Mouse (Mus musculus) neutrophil, adult 5-6 weeks (primary cell): ENCODE results near the gene Rhoa. TPM values are rescaled to one million over a fixed set of nuclear protein-coding genes. Genes with fewer than 3 reads are reported as not detected.
"Not testable (repeated sequence)": the region's sequence is repeated elsewhere in the genome, so short reads cannot be mapped to it uniquely, and the experiment has no call there.

Experiments
- ATAC-seq: fragments of 151-379, 151-347 bp; 2 replicates; pipeline ENCODE4 v1.8.0; 2017; ENCODE audit warnings: mild to moderate bottlenecking, moderate TSS enrichment; ENCODE audit not compliant: insufficient number of reproducible peaks, poor library complexity, low FRiP score, severe bottlenecking; ENCODE audit errors: extremely low read depth
- total RNA-seq: library from RNA; stranded (forward); fragments of 200-1000 nt; gene quantifications from 2 replicates; pipeline ENCODE4 v1.2.3, GENCODE M21; 2017

The Rhoa gene
- total RNA-seq, 1 experiment from 2014 or later = 547 TPM

DNA sequence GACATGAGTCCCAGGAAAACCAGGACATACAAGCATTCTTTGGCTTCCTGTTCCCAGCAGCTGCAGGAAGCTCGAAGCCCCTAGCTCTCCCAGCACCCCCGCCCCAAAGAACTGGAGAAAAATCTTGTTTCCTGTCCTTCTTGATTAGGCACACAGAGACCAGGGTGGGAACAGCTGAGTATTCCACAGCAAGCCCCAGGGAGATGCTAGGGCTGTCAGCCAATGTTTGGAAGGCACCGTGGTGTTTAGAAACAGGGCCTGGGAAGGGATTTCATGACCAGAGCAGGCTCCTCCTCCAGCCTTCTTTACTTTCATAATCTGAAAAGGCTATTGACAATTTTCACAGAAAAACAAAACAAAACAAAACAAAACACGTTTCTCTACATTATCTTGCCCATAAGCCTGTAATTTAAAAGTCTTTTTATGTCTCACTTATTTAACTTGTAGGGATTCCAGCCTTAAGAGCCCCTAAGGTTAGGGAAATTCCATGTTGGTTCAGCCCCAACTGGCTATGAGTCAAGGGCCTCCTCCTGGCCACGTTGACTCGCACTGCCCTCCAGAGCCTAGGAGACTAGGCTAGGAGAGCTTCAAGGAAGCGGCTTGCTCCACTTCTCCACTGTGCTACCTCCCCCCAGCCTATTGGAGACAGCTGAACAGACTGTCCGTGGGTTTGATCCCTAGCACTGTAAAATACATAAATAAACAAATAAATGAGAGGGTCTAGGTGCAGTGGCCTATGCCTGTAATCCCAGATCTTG, 25.7 kb upstream of the Rhoa start:
- no peak for ATAC-seq

DNA sequence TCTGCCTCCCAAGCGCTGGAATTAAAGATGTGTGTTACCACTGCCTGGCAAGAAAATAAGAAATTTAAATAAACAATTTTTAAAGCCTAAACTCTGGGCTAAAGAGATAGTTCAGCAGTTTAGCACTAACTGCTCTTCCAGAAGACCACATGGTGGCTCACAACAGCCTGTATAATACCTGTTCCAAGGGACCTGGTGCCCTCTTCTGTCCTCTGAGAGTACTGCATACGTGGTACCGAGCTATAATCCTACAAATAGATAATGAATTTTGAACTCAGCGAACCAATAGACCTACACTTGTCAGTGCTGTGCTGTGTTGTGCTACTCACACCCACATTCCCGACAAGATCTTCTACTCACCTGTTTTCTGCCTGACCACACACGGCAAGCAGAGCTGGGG, 21.5 kb upstream of the Rhoa start:
- peak; percentile 100 for ATAC-seq

DNA sequence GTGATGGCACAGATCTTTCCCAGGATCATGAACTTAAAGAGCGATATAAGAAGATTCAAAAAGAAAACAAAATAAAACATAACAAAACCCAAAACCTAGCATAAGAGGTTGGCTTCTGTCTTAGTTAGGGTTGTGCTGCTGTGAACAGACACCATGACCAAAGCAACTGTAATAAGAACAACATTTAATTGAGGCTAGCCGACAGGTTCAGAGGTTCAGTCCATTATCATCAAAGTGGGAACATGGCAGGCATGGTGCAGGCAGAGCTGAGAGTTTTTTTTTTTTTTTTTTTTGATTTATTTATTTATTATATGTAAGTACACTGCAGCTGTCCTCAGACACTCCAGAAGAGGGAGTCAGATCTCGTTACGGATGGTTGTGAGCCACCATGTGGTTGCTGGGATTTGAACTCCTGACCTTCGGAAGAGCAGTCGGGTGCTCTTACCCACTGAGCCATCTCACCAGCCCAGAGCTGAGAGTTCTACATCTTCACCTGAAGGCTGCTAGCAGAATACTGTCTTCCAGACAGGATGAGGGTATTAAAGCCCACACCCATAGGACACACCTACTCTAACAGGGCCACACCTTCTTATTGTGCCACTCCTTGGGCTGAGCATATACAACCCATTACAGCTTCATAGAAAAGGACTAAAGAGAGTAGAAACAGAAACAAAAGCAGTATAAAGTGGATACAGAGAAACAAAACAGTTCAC, 18.2 kb upstream of the Rhoa start:
- ATAC-seq = not testable (repeated sequence)

DNA sequence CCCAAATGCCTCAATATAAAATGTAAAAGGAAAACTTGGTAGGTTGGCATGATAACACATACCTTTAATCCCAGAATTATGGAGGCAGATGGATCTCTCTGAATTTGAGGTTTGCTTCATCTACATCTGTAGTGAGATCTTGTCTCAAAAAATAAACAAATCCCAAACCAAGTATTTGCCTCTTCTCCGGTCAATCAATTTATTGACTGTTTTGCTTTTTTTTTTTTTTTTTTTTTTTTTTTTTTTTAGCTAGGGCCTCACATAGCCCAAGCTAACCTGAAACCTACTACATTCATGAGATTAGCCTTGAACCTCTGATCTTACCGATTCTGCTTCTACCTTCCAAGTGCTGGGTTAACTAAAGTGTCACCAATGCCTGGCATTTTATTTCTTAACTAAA, 16.6 kb upstream of the Rhoa start:
- ATAC-seq = no peak

DNA sequence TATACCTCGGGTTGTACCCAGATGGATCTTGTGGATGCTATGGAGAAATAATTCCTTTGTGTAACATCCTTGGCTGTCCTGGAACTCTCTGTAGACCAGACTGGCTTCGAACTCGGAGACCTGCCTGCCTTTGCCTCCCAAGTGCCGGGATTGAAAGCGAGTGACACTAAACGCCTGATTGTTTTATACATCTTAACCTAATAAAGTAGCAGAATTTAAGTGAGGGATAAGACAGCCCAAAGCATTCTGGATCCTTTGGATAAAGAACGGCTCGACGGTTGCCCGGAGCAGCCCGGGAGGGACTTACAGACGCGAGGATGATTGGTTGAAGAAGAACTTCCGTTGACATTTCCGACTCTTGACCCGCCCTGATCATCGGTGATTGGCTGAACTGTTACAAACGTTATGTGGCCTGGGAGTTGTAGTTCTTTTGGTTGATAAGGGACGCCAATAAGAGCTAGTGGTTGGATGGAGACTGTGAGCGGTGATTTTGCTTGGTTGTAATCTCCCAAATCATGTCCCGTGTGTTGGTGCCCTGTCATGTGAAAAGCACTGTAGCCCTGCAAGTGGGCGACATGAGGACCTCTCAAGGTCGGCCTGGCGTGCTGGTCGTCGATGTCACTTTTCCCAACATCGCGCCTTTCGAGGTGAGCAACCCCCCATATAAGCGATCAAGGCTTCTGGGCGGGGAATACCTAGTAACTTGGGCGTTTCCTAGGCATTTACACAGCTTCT, 15.7 kb upstream of the Rhoa start, which contains the start of gene Nicn1:
TSS of gene Nicn1 (plus strand) at position 414 of the 735 bp plus-strand sequence.
- peak; percentile 100 for ATAC-seq

DNA sequence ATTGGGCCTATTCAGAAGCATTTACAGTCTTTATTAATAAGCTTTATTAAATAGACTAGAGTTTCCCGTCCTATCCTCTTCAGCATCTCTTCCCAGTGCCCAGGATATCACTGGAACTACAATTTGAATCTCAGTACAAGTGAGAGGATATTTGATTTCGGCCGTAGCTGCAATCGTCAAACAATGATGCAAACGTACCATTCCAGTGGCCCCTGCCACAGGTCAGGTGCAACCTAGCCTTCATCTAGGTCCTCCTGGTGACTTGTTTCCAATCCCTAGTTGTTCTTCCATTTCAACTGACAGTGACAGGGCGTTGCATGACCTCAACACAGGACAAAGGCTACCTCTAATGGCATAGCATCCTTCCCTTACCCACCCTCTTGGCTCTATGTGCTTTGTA, 15.2 kb upstream of the Rhoa start:
- ATAC-seq = no peak

DNA sequence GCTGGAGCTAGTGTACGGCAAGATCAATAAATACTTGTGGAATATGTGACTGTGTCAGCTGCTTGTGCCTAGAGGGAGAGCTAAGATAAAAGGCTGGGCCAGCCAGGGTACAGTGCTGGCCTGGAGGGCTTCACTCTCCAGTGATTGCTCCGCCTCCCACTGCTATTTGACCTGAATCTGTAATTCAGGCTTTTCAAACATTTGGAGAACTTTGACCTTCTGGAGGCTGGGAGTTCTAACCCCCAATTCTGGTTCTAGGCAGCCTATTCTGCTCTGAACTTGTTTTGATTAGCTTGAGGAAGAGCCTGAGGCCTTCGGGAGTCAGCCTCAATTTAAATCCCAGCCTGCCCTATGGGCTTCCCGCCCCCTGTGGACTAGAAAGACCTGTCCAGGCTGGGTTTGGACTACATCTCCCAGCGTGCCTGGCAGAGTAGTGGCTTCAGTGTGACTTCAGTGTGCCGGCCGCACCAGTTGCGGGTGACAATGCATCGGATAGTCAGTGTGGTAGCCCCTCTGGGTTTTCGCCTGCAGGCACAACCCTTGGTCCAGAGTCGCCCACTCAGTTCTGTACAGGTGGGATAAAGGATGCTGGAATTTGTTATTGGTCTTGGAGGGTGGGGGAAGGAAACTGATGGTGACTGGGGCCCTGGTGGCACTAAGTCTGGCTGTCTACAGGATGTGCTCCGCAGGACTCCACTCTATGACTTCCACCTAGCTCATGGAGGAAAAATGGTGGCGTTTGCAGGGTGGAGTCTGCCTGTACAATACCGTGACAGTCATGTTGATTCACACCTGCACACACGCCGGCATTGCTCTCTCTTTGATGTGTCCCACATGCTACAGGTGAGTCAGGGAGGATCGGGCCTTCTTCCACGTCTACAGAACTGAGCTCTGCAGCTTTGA, 9.2 kb upstream of the Rhoa start, which contains the start of gene Amt:
TSS of gene Amt (plus strand) at position 401 of the 903 bp plus-strand sequence.
- ATAC-seq = no peak

DNA sequence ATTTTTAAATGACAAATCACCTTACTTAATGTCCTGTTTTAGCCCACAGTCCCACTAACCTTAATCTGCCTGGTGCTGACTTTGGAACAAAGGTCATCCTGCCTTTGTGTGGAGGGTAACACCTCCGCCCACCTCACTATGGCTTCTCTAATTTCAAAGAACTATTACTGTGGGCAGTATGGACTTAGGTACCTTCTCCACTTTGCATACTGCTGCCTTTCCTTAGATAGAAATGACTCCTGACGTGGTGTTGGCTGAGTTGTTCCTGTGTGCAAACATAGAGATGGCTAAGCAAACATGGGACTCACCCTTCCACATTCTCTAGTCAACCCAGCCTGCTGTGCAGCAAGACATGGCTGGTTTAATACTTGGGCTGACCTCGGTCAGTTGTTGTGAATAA, 4.1 kb upstream of the Rhoa start:
- no peak for ATAC-seq

DNA sequence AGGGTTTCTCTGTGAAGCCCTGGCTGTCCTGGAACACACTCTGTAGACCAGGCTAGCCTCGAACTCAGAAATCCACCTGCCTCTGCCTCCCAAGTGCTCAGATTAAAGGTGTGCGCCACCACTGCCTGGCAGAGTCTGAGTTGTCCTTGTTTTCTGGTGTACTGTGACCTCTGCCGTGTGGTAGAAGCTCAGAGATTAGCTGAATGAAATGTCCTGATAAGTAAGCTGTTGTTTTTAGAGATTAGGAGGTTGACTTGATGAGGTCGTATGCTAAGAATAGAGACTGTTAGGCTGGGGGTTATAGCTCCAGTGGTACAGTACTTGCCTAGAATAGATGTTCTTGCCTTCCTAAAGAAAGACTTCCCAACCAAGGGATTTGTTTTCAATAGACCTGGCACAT, 1.2 kb upstream of the Rhoa start:
- ATAC-seq = no peak

DNA sequence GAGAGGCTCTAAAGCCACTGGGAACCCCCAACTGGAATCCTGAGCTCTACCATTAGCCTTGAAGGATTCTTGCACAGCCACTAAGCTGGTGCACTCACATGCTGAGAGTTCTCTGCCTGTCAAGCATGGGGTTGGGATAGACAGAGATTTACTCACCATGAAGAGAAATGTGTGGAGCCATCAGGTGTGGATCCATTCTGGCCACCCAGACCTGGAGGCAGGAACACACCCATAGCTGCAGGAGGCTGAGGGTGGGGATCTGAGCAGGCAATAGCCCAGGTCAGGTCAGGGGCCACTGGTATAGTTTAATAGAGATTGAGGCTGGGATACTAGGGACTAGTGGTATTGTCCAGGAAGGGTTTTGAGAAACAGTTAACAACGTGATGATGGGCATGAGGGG, 759 bp upstream of the Rhoa start:
- no peak for ATAC-seq

DNA sequence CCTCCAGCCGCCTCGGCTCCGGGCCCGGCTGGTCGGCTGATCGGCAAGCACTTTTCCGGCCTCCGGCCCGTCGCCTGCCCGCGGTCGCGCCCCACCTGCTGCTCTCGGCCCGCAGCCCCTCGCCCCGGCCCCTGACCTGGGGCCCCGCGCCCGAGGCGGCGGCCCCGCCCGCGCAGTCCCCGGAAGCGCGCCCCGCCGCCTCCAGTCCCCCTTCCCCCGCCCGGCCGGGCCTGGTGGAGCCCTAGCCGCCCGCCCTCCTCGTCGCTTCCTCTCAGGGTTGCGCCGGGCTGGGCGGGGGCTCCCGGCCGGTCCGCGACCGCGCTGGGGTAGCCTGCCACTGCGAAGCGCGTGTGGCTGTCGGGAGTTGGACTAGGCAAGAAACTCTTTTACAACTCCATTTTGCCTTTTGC, 647 bp downstream of the Rhoa start:
- peak; percentile 37 for ATAC-seq

DNA sequence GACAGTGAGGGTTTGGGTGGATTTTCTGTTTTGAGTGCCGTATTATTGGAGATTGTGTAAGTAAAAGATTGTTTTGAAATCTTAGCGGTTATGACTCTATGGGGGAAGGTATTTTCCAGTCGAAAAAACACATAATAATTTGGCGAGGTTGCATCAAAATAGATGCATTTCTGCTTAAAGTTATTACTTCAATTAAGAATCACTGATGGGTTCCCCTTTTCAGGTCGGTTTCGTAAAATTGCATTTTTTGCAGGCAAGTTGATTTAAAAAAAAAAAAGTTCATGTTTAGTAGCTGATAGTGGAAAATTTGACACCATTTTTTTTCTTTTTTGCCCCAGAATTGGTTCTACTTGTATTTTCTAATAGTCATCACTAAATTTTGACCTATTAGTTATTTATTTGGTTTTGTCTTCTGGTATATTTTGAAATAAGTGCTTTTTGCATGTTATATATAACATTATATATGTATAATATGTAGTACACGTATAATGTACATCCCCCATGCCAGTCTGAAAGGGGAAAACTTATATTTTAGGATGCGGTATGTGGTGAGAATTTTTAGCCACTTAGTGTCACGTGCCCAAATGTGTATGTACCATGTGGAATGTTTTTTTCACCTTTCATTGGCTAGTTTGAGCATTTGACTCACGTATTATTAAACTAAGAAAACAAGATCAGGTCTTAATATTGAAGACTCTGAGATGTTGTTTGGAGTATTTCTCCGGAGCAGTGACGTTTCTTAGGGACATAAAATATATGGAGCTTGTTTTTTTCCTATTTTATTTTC, 1.3 kb downstream of the Rhoa start:
- no peak for ATAC-seq

DNA sequence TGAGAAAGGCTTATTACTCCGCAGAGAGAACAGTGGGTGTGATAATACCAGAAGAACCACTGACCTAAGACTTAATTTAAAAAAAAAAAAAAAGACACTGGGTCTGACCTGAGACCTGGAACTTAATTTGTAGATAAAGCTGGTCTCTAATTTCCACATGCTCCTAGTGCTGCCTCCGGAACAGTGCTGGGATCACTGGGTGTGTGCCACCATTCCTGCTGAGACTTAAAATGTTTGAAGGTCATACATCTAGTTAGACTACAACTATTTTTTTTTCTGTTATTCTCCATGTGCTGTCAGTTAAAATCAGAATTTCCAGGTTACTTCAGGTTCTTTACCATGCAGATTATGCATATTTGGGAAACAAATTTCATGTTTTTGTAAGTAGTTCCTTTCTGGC, 2.2 kb downstream of the Rhoa start:
- ATAC-seq = no peak

DNA sequence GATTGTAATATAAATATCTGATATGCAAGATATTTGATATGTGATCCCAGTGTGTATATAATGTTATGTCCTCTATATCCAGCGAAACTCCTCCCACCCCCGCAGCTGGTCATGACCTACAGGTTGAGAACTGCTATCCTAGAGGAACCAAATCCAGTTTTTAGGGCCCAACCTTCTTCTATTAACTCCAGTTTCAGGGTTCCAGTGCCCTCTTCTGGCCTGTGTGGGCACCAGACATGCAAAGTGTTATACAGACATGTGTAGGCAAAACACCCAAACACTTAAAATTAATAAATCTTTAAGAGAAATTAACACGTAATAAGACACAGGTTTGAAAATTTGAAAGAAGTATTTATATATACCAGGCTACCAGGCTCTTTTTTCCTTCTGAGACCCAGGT, 11.6 kb downstream of the Rhoa start:
- no peak for ATAC-seq

DNA sequence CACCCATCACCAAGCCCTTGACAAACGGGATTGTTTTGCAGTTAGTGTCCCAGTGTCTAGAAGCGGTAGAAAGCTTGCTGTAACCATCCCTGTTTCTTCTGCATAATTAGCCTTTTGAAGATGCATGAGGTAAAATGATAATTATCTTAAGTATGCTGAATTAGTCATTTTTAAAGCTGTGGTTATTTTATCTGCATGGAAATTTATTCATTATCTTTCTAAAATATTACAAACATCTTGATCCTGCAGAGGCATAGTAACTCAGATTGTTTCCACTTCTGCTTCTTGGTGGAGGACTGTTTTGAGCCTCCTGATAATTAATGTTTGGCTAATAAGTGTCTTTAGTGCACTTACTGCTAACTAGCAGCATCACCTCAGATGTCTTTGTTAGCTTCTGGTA, 12.5 kb downstream of the Rhoa start:
- ATAC-seq = no peak

DNA sequence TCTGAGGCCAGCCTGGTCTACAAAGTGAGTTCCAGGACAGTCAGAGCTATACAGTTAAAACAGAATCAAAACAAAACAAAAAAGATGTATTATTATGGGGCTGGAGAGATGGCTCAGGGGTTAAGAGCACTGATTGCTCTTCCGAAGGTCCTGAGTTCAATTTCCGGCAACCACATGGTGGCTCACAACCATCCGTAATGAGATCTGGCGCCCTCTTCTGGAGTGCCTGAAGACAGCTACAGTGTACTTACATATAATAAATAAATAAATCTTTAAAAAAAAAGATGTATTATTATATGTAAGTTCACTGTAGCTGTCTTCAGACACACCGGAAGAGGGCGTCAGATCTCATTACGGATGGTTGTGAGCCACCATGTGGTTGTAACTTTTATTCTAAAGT, 16.1 kb downstream of the Rhoa start:
- not testable (repeated sequence) for ATAC-seq

DNA sequence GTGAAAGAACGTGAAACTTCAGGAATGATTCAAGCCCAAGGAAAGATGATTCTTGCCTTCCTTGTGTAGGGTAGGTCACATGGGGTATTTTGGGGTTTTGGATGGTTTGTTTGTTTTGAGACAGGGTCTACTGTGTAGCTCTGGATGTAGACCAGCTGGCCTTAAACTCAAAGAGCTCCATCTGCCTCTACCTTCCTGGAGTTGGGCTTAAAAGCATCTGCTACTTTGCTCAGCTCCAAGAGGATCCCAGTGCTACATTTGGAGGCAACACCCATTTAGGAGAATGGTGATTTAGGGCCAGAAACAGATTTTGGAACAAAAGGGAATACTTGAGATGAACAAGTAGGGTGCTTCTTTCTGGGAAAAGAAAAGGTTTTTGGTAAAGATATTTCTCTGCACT, 18.9 kb downstream of the Rhoa start:
- no peak for ATAC-seq

DNA sequence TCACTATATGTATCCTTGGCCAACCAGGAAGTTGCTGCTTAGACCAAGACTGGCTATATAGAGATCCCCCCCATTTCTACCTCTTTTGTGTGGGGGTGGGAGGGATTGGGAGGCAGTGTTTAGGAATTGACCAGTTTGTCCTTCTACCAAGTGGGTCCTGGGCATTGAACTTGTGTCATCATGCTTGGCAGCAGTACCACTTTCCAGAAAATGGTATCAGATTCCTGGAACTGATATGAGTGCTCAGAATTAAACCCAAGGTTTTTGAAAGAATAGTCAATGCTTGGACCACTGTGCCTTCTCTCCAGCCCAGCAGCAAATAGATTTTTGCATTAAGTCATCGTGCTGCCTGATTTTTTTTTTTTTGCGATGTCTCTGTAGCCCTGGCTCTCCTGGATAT, 19.9 kb downstream of the Rhoa start:
- no peak for ATAC-seq
